Mouse (Mus musculus): ENCODE measurements around the gene Bach2.

- TF ChIP-seq CTCF (IDR thresholded peaks at IDR 0.05; ENCODE audit: insufficient read depth, low read length) (no peak), POLR2A (IDR thresholded peaks at IDR 0.05; ENCODE audit: borderline replicate concordance, extremely low read depth, low read depth, low read length) (no peak)
Observed at GRCm38 (mm10) chr4:32560246-32560645, 321.6 kb downstream of the Bach2 start.
